Mouse (Mus musculus) layer of hippocampus, adult 18-20 months (tissue): ENCODE measurements around the gene Clec18a. TPM values are rescaled to one million over a fixed set of nuclear protein-coding genes. Genes with fewer than 3 reads are reported as not detected.
A peak's percentile ranks its signal among the peaks of the same experiment; 100 is the strongest.
"Not testable (repeated sequence)": the region's sequence is repeated elsewhere in the genome, so short reads cannot be mapped to it uniquely, and the experiment has no call there.

Experiments
- DNase-seq, 2 experiments: peaks; one replicate each; pipeline ENCODE4 v3.0.0; 2022; ENCODE audit warnings: low spot score in 2 of 2
- total RNA-seq, 2 experiments: library from RNA; stranded (reverse); gene quantifications; 2 replicates each; pipeline ENCODE4 v1.2.3; 2021

Gene Clec18a
- total RNA-seq, 2 experiments from 2014 or later: 1.6 to 2.2 TPM

- DNase-seq: peak; percentile 18 to 33
Observed at GRCm38 (mm10) chr8:111056691-111057293, 35.4 kb downstream of the Clec18a start.

GRCm38 (mm10) chr8:111056158-111056663, 36.0 kb downstream of the Clec18a start, which contains the start of gene Exosc6:
Gene Exosc6, plus strand, starts transcription at chr8:111056339.
- DNase-seq: peak; percentile 92 to 94

DNA sequence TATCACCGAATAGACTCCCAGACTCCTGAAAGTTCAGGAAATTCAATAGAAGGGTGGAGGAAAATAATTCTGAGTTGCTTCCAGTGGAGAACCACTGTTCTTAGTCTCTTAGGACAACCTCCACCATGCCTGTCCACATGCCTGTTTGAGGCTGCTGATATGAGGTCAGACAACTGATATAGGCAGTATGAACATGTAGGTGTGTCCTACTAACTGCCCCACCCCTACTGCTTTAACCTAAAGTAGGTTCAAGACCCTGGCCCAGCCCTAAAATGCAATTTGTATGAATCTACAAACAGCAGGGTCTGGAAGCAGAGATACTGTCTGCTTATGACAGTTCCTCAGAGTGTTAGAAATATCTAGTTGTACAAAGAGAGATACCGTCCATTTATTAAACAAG, 36.6 kb downstream of the Clec18a start:
- peak in 1 of 2 experiments; percentile 18 for DNase-seq

DNA sequence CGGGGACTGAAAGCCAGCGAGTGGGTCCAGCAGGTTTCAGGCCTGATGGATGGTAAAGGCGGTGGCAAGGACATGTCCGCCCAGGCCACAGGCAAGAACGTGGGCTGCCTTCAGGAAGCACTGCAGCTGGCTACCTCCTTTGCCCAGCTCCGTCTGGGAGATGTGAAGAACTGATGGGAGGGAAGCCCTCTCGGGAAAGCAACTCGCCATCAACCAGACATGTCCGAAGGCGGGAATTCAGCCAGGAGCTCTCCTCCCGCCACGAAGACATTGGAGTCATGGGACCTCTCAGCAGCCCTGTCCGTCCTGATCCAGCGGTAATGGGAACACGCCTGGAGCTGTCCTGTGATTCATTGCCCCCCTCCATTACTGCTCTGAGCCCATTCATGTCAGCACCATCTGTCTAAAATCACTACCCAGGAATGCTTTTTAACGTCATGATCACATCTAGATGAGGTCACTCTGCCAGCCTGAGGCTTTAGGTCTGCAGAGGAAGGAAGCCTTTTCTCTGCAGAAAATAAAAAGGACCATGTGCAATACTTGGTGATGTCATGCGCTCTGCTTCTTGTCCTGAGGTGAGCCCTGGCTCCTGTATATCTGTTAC, 37.1 kb downstream of the Clec18a start:
- DNase-seq: no peak

DNA sequence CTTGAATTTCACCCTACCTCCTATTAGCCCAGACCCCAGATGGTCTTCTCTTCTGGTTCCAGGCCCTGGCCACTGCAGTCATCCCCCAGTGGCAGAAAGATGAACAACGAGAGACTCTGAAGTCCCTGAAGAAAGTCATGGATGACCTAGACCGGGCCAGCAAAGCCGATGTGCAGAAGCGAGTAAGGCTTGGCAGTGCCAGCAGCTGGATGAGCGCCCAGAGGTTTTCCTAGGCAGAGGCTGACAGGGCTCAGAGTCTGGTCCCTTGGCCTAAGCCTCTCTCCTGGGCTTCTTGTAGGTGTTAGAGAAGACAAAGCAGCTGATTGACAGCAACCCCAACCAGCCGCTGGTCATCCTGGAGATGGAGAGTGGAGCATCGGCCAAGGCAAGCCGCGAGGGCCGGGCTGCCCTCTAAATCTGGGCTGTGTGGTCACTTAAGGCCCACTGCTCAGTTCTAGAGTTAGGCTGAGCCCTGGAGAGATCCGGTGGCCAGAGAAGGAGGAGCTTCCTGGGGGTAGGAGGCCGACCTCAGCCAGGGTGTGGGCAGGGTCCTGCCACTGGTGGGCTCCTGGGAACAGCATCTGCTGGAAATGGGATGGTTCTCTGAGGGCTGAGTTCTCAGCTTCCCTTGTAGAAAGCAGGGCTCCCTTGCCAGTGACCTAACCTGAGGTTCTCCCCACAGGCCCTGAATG, 38.3 kb downstream of the Clec18a start:
- no peak for DNase-seq

DNA sequence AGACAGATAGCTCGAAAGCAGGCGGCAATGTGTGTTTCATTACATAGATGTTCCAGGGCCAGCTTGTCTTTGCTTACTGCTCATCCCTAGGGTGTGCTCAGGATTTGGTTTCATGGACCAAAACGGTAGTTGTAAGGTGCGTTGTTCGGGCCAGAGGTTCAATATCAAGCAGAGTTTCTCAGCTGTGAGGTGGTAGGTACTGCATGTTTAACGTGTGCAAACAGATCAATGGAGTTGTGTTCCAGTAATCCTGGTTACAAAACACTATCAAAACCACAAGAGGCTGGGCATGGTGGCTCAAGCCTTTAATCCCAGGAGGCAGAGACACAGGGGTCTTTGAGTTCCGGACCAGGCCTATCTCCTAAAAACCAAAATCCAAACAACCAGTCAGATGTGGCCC, 43.1 kb downstream of the Clec18a start:
- DNase-seq: no peak

GRCm38 (mm10) chr8:111048694-111049093, 43.5 kb downstream of the Clec18a start:
- DNase-seq: no peak

- no peak for DNase-seq
Observed at GRCm38 (mm10) chr8:111044003-111044734, 48.1 kb downstream of the Clec18a start.

GRCm38 (mm10) chr8:111042546-111042945, 49.7 kb downstream of the Clec18a start:
- no peak for DNase-seq

GRCm38 (mm10) chr8:111036591-111036990, 55.6 kb downstream of the Clec18a start:
- DNase-seq: no peak

DNA sequence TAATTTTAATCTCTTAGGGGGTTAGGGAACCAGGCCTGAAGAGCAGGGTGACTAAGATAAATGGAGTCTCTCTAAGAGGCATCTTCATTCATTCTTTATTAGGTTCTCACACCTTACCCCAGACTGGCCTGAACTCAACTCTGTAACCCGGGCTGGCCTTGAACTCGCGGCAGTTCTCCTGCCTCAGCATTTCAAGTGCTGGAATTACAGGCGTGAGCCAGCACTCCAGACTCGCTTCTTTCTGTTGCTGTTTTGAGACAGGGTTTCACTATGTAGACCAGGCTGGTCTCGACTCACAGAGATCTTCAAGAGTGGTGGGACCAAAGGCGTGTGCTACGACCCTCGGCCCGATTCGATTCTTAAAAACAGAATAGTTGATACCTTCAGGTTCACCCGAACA, 58.0 kb downstream of the Clec18a start:
- peak in 1 of 2 experiments; percentile 20 for DNase-seq

GRCm38 (mm10) chr8:111033482-111034215, 58.6 kb downstream of the Clec18a start:
- DNase-seq: peak; percentile 98 to 100

- no peak for DNase-seq
Observed at GRCm38 (mm10) chr8:111032916-111033315, 59.3 kb downstream of the Clec18a start, which contains the start of gene Aars. Gene Aars, plus strand, starts transcription at chr8:111033144.

DNA sequence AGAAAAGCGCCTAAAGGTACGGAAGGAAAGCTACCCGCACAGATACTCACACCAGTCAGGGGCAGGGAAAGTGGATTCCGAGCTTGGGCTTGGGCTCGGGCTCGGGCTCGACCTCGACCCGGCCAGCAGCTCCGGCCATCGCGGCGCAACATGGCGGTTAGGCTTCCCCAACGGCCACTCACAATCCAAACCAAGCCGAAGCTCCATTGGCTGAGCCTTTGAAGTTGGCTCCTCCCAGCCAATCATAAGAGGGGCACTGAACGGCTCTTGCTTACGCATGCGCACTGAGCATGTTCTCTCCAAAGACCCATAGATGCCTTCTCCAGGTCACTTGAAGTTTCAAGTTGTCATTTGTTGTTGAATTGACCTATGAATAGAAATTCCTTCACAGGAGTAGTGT, 60.7 kb downstream of the Clec18a start, which contains the start of gene Ddx19b:
Ddx19b (minus strand) TSS at position 180 of the 400 bp plus-strand sequence.
- no peak for DNase-seq

DNA sequence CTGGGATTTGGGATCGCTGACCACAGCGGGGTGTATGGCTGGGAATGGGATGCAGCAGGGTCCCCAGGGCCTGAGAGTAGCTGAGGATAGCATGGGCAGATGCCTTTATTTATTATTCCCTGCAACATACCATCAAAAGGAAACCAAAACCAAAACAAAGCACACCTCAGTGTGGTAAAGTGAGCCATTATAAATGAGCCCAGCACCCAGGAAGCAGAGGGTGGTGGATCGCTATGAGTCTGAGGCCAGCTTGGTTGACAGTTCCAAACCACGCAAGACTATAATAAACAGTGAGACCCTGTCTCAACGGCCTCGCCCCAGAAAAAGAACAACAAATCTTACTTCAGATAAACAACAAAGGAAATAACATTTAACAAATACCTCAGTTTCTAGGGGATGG, 62.2 kb downstream of the Clec18a start:
- DNase-seq: no peak

- no peak for DNase-seq
Observed at GRCm38 (mm10) chr8:111029589-111029988, 62.6 kb downstream of the Clec18a start.

DNA sequence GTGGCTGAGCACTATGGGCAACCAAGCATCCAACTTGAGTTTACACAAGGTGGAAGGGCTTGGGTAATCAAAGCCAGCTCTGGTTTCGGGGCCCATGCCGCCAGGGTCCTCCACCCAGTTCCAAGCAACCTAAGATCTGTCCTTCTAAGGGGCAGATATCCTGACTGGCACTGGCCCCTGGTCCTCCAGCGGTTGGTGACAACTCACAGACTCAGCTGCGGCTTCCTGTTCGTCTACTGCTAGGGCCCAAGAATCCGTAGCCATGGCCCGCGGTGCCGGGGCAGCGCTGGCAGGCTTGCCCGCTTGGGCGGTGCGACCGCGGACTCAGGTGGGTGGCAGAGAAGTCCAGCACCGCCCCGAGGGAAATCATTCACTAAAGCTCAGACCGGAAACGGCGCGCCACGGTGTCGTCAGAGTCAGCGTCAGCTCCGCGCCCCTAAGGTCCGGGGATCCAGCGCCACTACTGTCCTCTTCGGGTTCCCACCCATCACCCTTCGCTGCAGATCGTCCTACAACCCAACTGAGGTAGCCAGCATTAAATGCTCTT, 64.8 kb downstream of the Clec18a start:
- DNase-seq: peak; percentile 86 to 91

GRCm38 (mm10) chr8:111026609-111027008, 65.6 kb downstream of the Clec18a start:
- DNase-seq: not testable (repeated sequence)

DNA sequence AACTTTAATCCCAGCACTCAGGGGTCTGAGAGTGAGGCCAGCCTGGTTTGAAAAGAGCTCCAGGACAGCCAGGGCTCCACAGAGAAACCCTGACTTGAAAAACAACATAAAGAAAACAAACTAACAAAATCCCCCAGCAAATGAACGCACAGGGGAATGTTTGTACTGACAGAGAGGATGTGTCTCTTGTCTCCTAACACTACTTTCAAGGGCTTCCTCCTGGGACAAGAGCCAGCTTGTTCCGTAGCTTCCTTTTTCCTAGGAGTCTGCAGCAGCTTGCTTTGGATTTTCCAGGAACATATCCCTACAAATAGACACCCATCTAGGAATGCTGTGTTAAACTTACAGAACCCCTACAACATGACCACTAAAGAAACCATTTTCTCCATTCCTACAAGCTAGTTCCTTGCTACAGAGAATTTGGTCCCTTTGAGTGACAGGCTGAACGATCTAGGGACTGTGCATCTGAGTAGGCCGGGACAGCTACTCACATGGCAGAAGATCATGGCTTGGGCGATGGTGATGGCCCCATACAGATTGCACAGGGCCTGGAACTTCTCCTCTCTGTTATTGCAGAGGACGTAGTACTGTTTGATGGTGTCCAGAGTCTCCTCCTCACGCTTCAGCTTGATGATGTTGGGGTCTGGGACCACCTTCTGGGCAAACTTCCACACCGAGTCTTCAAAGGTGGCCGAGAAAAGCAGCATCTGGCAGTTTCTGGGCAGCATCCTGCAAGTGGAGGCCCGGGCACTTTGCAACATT, 81.8 kb downstream of the Clec18a start:
- not testable (repeated sequence) for DNase-seq
